Mouse (Mus musculus) MEL (cell line): ENCODE results near the gene Anxa9. TPM values are rescaled to one million over a fixed set of nuclear protein-coding genes. Genes with fewer than 3 reads are reported as not detected.
A peak's percentile ranks its signal among the peaks of the same experiment; 100 is the strongest.

Experiments
- DNase-seq: peaks from one replicate; pipeline ENCODE4 v3.0.0; 2011; ENCODE audit warnings: low read depth, low spot score
- H3K27ac ChIP-seq: 2 replicates; pipeline ENCODE4 v1.5.1; 2012; ENCODE audit warnings: low read depth, mild to moderate bottlenecking, control low read depth, low read length, moderate library complexity; ENCODE audit not compliant: control insufficient read depth
- H3K27me3 ChIP-seq, 2 experiments: fragments of 150-350 bp in 1 of 2; sonication (generic) in 1 of 2; 2 replicates each; pipeline ENCODE4 v1.6.1; 2012; ENCODE audit warnings: low read length in 2 of 2, mild to moderate bottlenecking in 2 of 2, improper control_type of control experiment in 1 of 2, moderate library complexity in 1 of 2; ENCODE audit not compliant: insufficient read depth in 2 of 2, control insufficient read depth in 1 of 2
- H3K36me3 ChIP-seq, 2 experiments: 2 replicates each; pipeline ENCODE4 v1.6.1; 2012 to 2014; ENCODE audit warnings: low read length in 2 of 2, improper control_type of control experiment in 1 of 2, inconsistent platforms in 1 of 2, mild to moderate bottlenecking in 1 of 2; ENCODE audit not compliant: insufficient read depth in 2 of 2, control insufficient read depth in 1 of 2
- H3K4me1 ChIP-seq, 2 experiments: fragments of 150-350 bp in 1 of 2; sonication (generic) in 1 of 2; 2 replicates each; pipeline ENCODE4 v1.6.1; 2012; ENCODE audit warnings: low read length in 2 of 2, improper control_type of control experiment in 1 of 2, mild to moderate bottlenecking in 1 of 2; ENCODE audit not compliant: insufficient read depth in 2 of 2, control insufficient read depth in 1 of 2
- H3K4me3 ChIP-seq, 2 experiments: fragments of 150-350 bp in 1 of 2; sonication (generic) in 1 of 2; 2 replicates each; pipeline ENCODE4 v1.5.1; 2012; ENCODE audit warnings: low read depth in 2 of 2, low read length in 2 of 2, mild to moderate bottlenecking in 2 of 2, moderate library complexity in 2 of 2, control low read depth in 1 of 2, improper control_type of control experiment in 1 of 2; ENCODE audit not compliant: control insufficient read depth in 1 of 2, insufficient read depth in 1 of 2
- H3K79me2 ChIP-seq: 2 replicates; pipeline ENCODE4 v1.6.1; 2012; ENCODE audit warnings: mild to moderate bottlenecking, low read length, moderate library complexity; ENCODE audit not compliant: control insufficient read depth, poor library complexity, insufficient read depth
- H3K9ac ChIP-seq: 2 replicates; pipeline ENCODE4 v1.6.1; 2012; ENCODE audit warnings: low read depth, mild to moderate bottlenecking, control low read depth, low read length, moderate library complexity; ENCODE audit not compliant: control insufficient read depth, poor library complexity, severe bottlenecking
- H3K9me3 ChIP-seq: fragments of 150-350 bp; sonication (generic); replicated peaks from 2 replicates; pipeline ENCODE4 v1.6.1; 2012; ENCODE audit warnings: mild to moderate bottlenecking, low read length, improper control_type of control experiment, moderate library complexity; ENCODE audit not compliant: insufficient read depth
- BHLHE40 ChIP-seq: IDR thresholded peaks from 2 replicates; pipeline ENCODE4 v1.6.1; 2012; ENCODE audit warnings: low read depth, mild to moderate bottlenecking, inconsistent platforms, low read length, improper control_type of control experiment, borderline replicate concordance
- CHD2 ChIP-seq: IDR thresholded peaks from 2 replicates; pipeline ENCODE4 v1.6.1; 2011; ENCODE audit warnings: low read length, improper control_type of control experiment
- CTCF ChIP-seq, 3 experiments: IDR thresholded peaks in 2 of 3; conservative IDR thresholded peaks in 1 of 3; 2 replicates each; pipeline ENCODE4 v1.5.1; 2011 to 2012; ENCODE audit warnings: low read length in 3 of 3, low read depth in 2 of 3, mild to moderate bottlenecking in 2 of 3, improper control_type of control experiment in 1 of 3, inconsistent platforms in 1 of 3, mixed read lengths in 1 of 3, moderate library complexity in 1 of 3; ENCODE audit not compliant: control insufficient read depth in 1 of 3, insufficient read depth in 1 of 3, poor library complexity in 1 of 3, severe bottlenecking in 1 of 3
- ELF1 ChIP-seq: IDR thresholded peaks from 2 replicates; pipeline ENCODE4 v1.6.1; 2014; ENCODE audit warnings: low read depth, mild to moderate bottlenecking, inconsistent platforms, low read length, improper control_type of control experiment, moderate library complexity
- EP300 ChIP-seq, 2 experiments: IDR thresholded peaks; 2 replicates each; pipeline ENCODE4 v1.6.1; 2011; ENCODE audit warnings: improper control_type of control experiment in 2 of 2, low read length in 2 of 2, low read depth in 1 of 2, mild to moderate bottlenecking in 1 of 2
- ETS1 ChIP-seq: IDR thresholded peaks from 2 replicates; pipeline ENCODE4 v1.6.1; 2012; ENCODE audit warnings: low read depth, mild to moderate bottlenecking, inconsistent platforms, low read length, improper control_type of control experiment, moderate library complexity
- GABPA ChIP-seq: IDR thresholded peaks from 2 replicates; pipeline ENCODE4 v1.6.1; 2012; ENCODE audit warnings: low read depth, mild to moderate bottlenecking, inconsistent platforms, low read length, improper control_type of control experiment, moderate library complexity
- GATA1 ChIP-seq: IDR thresholded peaks from 2 replicates; pipeline ENCODE4 v1.6.1; 2011; ENCODE audit warnings: low read depth, low read length, improper control_type of control experiment
- HCFC1 ChIP-seq: IDR thresholded peaks from 2 replicates; pipeline ENCODE4 v1.6.1; 2012; ENCODE audit warnings: low read depth, mild to moderate bottlenecking, inconsistent platforms, low read length, improper control_type of control experiment, moderate library complexity
- JUND ChIP-seq: IDR thresholded peaks from 2 replicates; pipeline ENCODE4 v1.6.1; 2011; ENCODE audit warnings: low read depth, mild to moderate bottlenecking, improper control_type of control experiment, low read length
- KAT2A ChIP-seq: conservative IDR thresholded peaks from 2 replicates; pipeline ENCODE4 v1.6.1; 2012; ENCODE audit warnings: low read depth, low read length, improper control_type of control experiment, inconsistent platforms
- MAX ChIP-seq: IDR thresholded peaks from 2 replicates; pipeline ENCODE4 v1.6.1; 2011; ENCODE audit warnings: low read length, improper control_type of control experiment
- MAZ ChIP-seq: IDR thresholded peaks from 2 replicates; pipeline ENCODE4 v1.6.1; 2012; ENCODE audit warnings: low read depth, mild to moderate bottlenecking, inconsistent platforms, low read length, improper control_type of control experiment
- MEF2A ChIP-seq: IDR thresholded peaks from 2 replicates; pipeline ENCODE4 v1.6.1; 2014; ENCODE audit warnings: low read depth, mild to moderate bottlenecking, inconsistent platforms, low read length, improper control_type of control experiment; ENCODE audit not compliant: poor library complexity, insufficient replicate concordance, severe bottlenecking; ENCODE audit errors: extremely low read depth
- NELFE ChIP-seq: IDR thresholded peaks from 2 replicates; pipeline ENCODE4 v1.6.1; 2011; ENCODE audit warnings: low read depth, low read length, improper control_type of control experiment
- NRF1 ChIP-seq: IDR thresholded peaks from 2 replicates; pipeline ENCODE4 v1.6.1; 2014; ENCODE audit warnings: low read depth, mild to moderate bottlenecking, inconsistent platforms, low read length, improper control_type of control experiment, moderate library complexity; ENCODE audit not compliant: poor library complexity, insufficient read depth, severe bottlenecking
- POLR2AphosphoS2 ChIP-seq: IDR thresholded peaks from 2 replicates; pipeline ENCODE4 v1.6.1; 2011; ENCODE audit warnings: low read length, improper control_type of control experiment
- POLR2AphosphoS5 ChIP-seq: IDR thresholded peaks from 2 replicates; pipeline ENCODE4 v1.6.1; 2012; ENCODE audit warnings: low read depth, borderline replicate concordance, mild to moderate bottlenecking, inconsistent platforms, low read length, moderate library complexity, mixed read lengths
- RAD21 ChIP-seq: IDR thresholded peaks from 2 replicates; pipeline ENCODE4 v1.6.1; 2011; ENCODE audit warnings: mild to moderate bottlenecking, low read depth, low read length, improper control_type of control experiment
- RCOR1 ChIP-seq: IDR thresholded peaks from 2 replicates; pipeline ENCODE4 v1.6.1; 2012; ENCODE audit warnings: low read depth, mild to moderate bottlenecking, inconsistent platforms, low read length, improper control_type of control experiment
- SIN3A ChIP-seq: IDR thresholded peaks from 2 replicates; pipeline ENCODE4 v1.6.1; 2012; ENCODE audit warnings: low read length, improper control_type of control experiment, inconsistent platforms
- SMC3 ChIP-seq: IDR thresholded peaks from 2 replicates; pipeline ENCODE4 v1.6.1; 2011; ENCODE audit warnings: low read depth, low read length, improper control_type of control experiment
- TAL1 ChIP-seq: IDR thresholded peaks from 2 replicates; pipeline ENCODE4 v1.6.1; 2012; ENCODE audit warnings: mild to moderate bottlenecking, inconsistent platforms, low read length, moderate library complexity, mixed read lengths
- TBP ChIP-seq: IDR thresholded peaks from 2 replicates; pipeline ENCODE4 v1.8.0; 2011; ENCODE audit warnings: low read depth, low read length, improper control_type of control experiment
- UBTF ChIP-seq: IDR thresholded peaks from 2 replicates; pipeline ENCODE4 v1.6.1; 2012; ENCODE audit warnings: low read depth, mild to moderate bottlenecking, inconsistent platforms, low read length, improper control_type of control experiment, moderate library complexity, borderline replicate concordance; ENCODE audit not compliant: insufficient read depth
- USF2 ChIP-seq, 2 experiments: IDR thresholded peaks; 2 replicates each; pipeline ENCODE4 v1.6.1; 2011 to 2012; ENCODE audit warnings: improper control_type of control experiment in 2 of 2, low read length in 2 of 2, borderline replicate concordance in 1 of 2, inconsistent platforms in 1 of 2, low read depth in 1 of 2, mild to moderate bottlenecking in 1 of 2; ENCODE audit not compliant: insufficient read depth in 1 of 2
- ZKSCAN1 ChIP-seq: IDR thresholded peaks from 2 replicates; pipeline ENCODE4 v1.6.1; 2012; ENCODE audit warnings: low read depth, mild to moderate bottlenecking, inconsistent platforms, low read length, improper control_type of control experiment, moderate library complexity
- ZMIZ1 ChIP-seq: IDR thresholded peaks from 2 replicates; pipeline ENCODE4 v1.6.1; 2012; ENCODE audit warnings: low read depth, mild to moderate bottlenecking, inconsistent platforms, low read length, improper control_type of control experiment, moderate library complexity
- ZNF384 ChIP-seq: IDR thresholded peaks from 2 replicates; pipeline ENCODE4 v1.6.1; 2012; ENCODE audit warnings: low read depth, mild to moderate bottlenecking, inconsistent platforms, low read length, improper control_type of control experiment
- polyA plus RNA-seq, 2 experiments: library from polyadenylated mRNA; stranded (reverse) in 1 of 2; unstranded in 1 of 2; fragments of >175 nt in 1 of 2; fragments of >200 nt in 1 of 2; gene quantifications; 2 replicates each; pipeline versions ENCODE4 v1.2.1 to v1.2.4; 2012; ENCODE audit warnings: low replicate concordance in 2 of 2, low read depth in 1 of 2; ENCODE audit not compliant: insufficient read length in 2 of 2, insufficient read depth in 1 of 2, missing spikeins in 1 of 2
- total RNA-seq: library from RNA; depleted of rRNA; stranded (reverse); fragments of 300-350 nt; gene quantifications from 2 replicates; pipeline ENCODE4 v1.2.3, GENCODE M21; 2012

Anxa9 gene
- total and polyA plus RNA-seq, 3 experiments = 7.7 to 33.9 TPM; not detected in 1

- no peak for TF ChIP-seq HCFC1
- TF ChIP-seq SIN3A = peak; percentile 59; the same call in 1 of the 2 replicates
- no peak for TF ChIP-seq JUND
- TF ChIP-seq NRF1 = no peak
- TF ChIP-seq POLR2AphosphoS5 = no peak
- TF ChIP-seq GATA1 = 0 out of 2 replicates have a peak, but pooled peaks have one; percentile 23
- no peak for TF ChIP-seq CHD2
- TF ChIP-seq MAX = no peak; the same call in 1 of the 2 replicates
- TF ChIP-seq SMC3 = no peak
- no peak for TF ChIP-seq UBTF
- TF ChIP-seq BHLHE40 = no peak
- TF ChIP-seq ETS1 = 0 out of 2 replicates have a peak, but pooled peaks have one; percentile 7
- no peak for TF ChIP-seq RAD21
- TF ChIP-seq MAZ = peak; percentile 74; the same call in 1 of the 2 replicates
- TF ChIP-seq RCOR1 = 0 out of 2 replicates have a peak, but pooled peaks have one; percentile 27
- no peak for TF ChIP-seq USF2 (IDR thresholded peaks at IDR 0.05; ENCODE audit: borderline replicate concordance in 1 of 2, insufficient read depth in 1 of 2, low read depth in 1 of 2, low read length in 2 of 2)
- no peak; the same call in 1 of the 2 replicates for TF ChIP-seq POLR2AphosphoS2
- no peak for TF ChIP-seq ZMIZ1
- no peak for TF ChIP-seq ELF1
Observed at GRCm38 (mm10) chr3:95247660-95248336, 59.2 kb downstream of the Anxa9 start (continued).

DNA sequence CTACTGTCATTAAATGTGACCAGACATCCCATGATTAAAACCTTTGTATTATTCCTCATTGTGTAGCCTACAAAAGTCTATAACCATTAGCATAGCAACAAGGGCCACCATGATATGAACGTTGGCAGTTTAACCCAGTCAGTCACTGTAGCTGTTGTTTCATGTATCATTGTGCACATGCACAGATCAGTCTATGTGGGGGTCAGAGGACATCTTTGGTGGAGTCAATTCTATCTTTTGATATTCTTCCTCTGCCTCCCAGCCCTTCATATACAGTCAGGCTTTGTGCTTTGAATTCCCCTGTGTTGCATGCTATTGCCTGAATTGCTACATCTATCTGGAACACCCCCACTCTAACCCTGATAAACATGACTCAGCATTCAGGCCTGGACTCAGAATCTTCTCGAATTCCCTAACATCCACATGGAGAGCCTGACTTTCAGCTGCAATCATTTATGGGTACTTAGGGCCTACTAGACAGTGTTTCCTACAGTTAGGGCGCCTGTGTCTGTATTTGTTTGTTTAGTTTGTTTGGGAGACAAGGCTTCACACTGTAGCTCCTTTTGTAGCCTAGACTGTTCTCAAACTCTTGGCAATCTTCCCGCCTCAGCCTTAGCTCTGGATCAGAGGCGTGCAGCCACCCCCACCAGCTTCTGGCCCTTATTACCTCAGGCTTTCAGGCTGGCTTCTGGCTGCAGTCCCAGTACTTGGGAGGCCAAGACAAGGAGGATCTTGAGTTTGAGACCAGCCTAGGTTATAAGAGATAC lies 60.3 kb downstream of the Anxa9 start:
- Histone ChIP-seq H3K9me3 (no peaks in the 10 kb centered on the region), H3K79me2 (no peaks in the 10 kb centered on the region), H3K36me3 (peaks cover 0 to 25% of the 10 kb centered on the region in 2 experiments; a peak in 2 of 4 replicates), H3K27me3 (no peaks in the 10 kb centered on the region), H3K4me3 (no peak overlapping the region), H3K27ac (peak overlapping the region; percentile 92), H3K4me1 (peaks cover 25 to 32% of the 10 kb centered on the region in 2 experiments), H3K9ac (peak overlapping the region; percentile 58)
- DNase-seq = peak; percentile 100
- peak; percentile 54; the same call in 1 of the 2 replicates for TF ChIP-seq MAX
- TF ChIP-seq SMC3 = no peak; the same call in 1 of the 2 replicates
- no peak for TF ChIP-seq ELF1
- no peak for TF ChIP-seq CTCF (IDR thresholded peaks at IDR 0.05 in 2 of 3, conservative IDR thresholded peaks at IDR 0.05 in 1 of 3; ENCODE audit: control insufficient read depth in 1 of 3, insufficient read depth in 1 of 3, low read depth in 2 of 3, low read length in 3 of 3, poor library complexity in 1 of 3, severe bottlenecking in 1 of 3)
- no peak for TF ChIP-seq RAD21
- peak; percentile 30; the same call in 1 of the 2 replicates for TF ChIP-seq MEF2A
- TF ChIP-seq POLR2AphosphoS5 = no peak
- TF ChIP-seq ZNF384 = no peak
- TF ChIP-seq GATA1 = peak; percentile 69
- peak; percentile 54 for TF ChIP-seq TAL1
- TF ChIP-seq UBTF = no peak
- peak; percentile 93 for TF ChIP-seq GABPA
- TF ChIP-seq HCFC1 = peak; percentile 14
- TF ChIP-seq SIN3A = peak; percentile 75
- peak; percentile 73 to 75; a peak in 2 of 4 replicates for TF ChIP-seq EP300 (IDR thresholded peaks at IDR 0.05; ENCODE audit: low read depth in 1 of 2, low read length in 2 of 2)
- TF ChIP-seq JUND = peak; percentile 77
- TF ChIP-seq NELFE = no peak
- TF ChIP-seq KAT2A = no peak
- no peak for TF ChIP-seq ZKSCAN1
- TF ChIP-seq CHD2 = no peak
- peak; percentile 80 for TF ChIP-seq POLR2AphosphoS2
- peak; percentile 89 for TF ChIP-seq ETS1
- TF ChIP-seq TBP = peak; percentile 97
- peak; percentile 41 for TF ChIP-seq BHLHE40
